ENCODE assay signal across 21 mouse cellular contexts in genomic region chr11:58026860-58027259, GRCm38 (mm10). TPM values are rescaled to one million over a fixed set of nuclear protein-coding genes. Genes with fewer than 3 reads are reported as not detected.
DNase-seq lines count a peak whose midpoint lies in the region; ATAC-seq and TF ChIP-seq lines count a peak whose summit lies in the region.
"Had no signal": no experiment of that assay in that cellular context is flagged by ENCODE, and none has a peak within 500 bp of the region (broad histone marks: within the 10 kb centered on the region; RNA-seq: fewer than 3 reads in every experiment).

No protein-coding gene starts in this region.

- WGBS in cerebellum, adult 2 months: 67% methylated on average over 1 of the region's 1 CpGs
- 69% methylated on average over 1 of the region's 1 CpGs for WGBS in liver, embryonic 13.5 days (ENCODE audit: insufficient replicate concordance)
- 54% methylated on average over 1 of the region's 1 CpGs for WGBS in liver, postnatal 0 days (ENCODE audit: insufficient replicate concordance)
- WGBS in lung, postnatal 0 days: 43% methylated on average over 1 of the region's 1 CpGs
- WGBS in stomach, embryonic 16.5 days: 67% methylated on average over 1 of the region's 1 CpGs

- no peak for TF ChIP-seq EP300 in liver, postnatal 0 days (IDR thresholded peaks at IDR 0.05; ENCODE audit: low read depth)
- no peak for TF ChIP-seq EP300 in lung, postnatal 0 days (IDR thresholded peaks at IDR 0.05)

- H3K4me1 ChIP-seq in cerebellum, adult 2 months (ENCODE audit: control insufficient read depth, insufficient read depth, low read length): peaks cover 25% of the 10 kb centered on the region
- H3K4me1 ChIP-seq in liver, embryonic 13.5 days (replicated peaks): peaks cover 91% of the 10 kb centered on the region
- peaks cover 67% of the 10 kb centered on the region for H3K4me1 ChIP-seq in liver, postnatal 0 days (ENCODE audit: insufficient read depth)
- H3K4me1 ChIP-seq in lung, postnatal 0 days (ENCODE audit: insufficient read depth, low read depth, low read length): peaks cover 23% of the 10 kb centered on the region
- H3K4me1 ChIP-seq in stomach, embryonic 16.5 days (ENCODE audit: control insufficient read depth, insufficient read depth, low read length): peaks cover 46% of the 10 kb centered on the region

- peak overlapping the region; percentile 14; the same call in 1 of the 2 replicates for H3K27ac ChIP-seq in cerebellum, adult 2 months (ENCODE audit: insufficient read depth, low read length)
- H3K27ac ChIP-seq in liver, embryonic 13.5 days: peak overlapping the region; percentile 35; the same call in 1 of the 2 replicates
- no peak overlapping the region for H3K27ac ChIP-seq in liver, postnatal 0 days (ENCODE audit: low read depth)
- H3K27ac ChIP-seq in lung, postnatal 0 days (ENCODE audit: low read length): no peak overlapping the region
- H3K27ac ChIP-seq in stomach, embryonic 16.5 days (ENCODE audit: low read length): peak overlapping the region; percentile 89
- H3K27ac ChIP-seq: embryonic facial prominence, embryonic 13.5 days; forebrain, embryonic 12.5 days; heart, embryonic 13.5 days; hindbrain, embryonic 12.5 days had no signal

- H3K9me3 ChIP-seq in liver, embryonic 13.5 days (replicated peaks): no peaks in the 10 kb centered on the region
- no peaks in the 10 kb centered on the region for H3K9me3 ChIP-seq in liver, postnatal 0 days (ENCODE audit: low read length)
- no peaks in the 10 kb centered on the region for H3K9me3 ChIP-seq in lung, postnatal 0 days (ENCODE audit: low read length)
- no peaks in the 10 kb centered on the region for H3K9me3 ChIP-seq in stomach, embryonic 16.5 days (replicated peaks; ENCODE audit: control insufficient read depth, low read length)
- H3K9me3 ChIP-seq: embryonic facial prominence, embryonic 13.5 days; forebrain, embryonic 12.5 days; heart, embryonic 13.5 days; hindbrain, embryonic 12.5 days had no signal

- DNase-seq in cerebellum, adult 2 months: no peak
- DNase-seq in cerebellum, postnatal 25 days: no peak
- no peak for DNase-seq in liver, embryonic 13.5 days
- DNase-seq in liver, postnatal 0 days: no peak
- no peak for DNase-seq in lung, postnatal 0 days (ENCODE audit: low spot score)
- no peak for DNase-seq in lung, postnatal 10 days
- DNase-seq in kidney, postnatal 4 days: no peak
- DNase-seq: adrenal gland, postnatal 10 days; B cell, adult 2 months; cerebellum, adult 11 months; cerebellum, adult 9-10 months; cerebellum, postnatal 36 days; gastrocnemius, postnatal 14 days; heart, postnatal 36 days had no signal

- peaks cover 6% of the 10 kb centered on the region for H3K36me3 ChIP-seq in liver, embryonic 13.5 days
- H3K36me3 ChIP-seq in liver, postnatal 0 days (replicated peaks; ENCODE audit: insufficient read depth, low read length): no peaks in the 10 kb centered on the region
- H3K36me3 ChIP-seq in lung, postnatal 0 days (ENCODE audit: insufficient read depth, low read length): no peaks in the 10 kb centered on the region
- no peaks in the 10 kb centered on the region for H3K36me3 ChIP-seq in stomach, embryonic 16.5 days (ENCODE audit: control insufficient read depth, insufficient read depth, low read length)
- H3K36me3 ChIP-seq: embryonic facial prominence, embryonic 13.5 days; forebrain, embryonic 12.5 days; heart, embryonic 13.5 days; hindbrain, embryonic 12.5 days had no signal

- ATAC-seq in liver, embryonic 13.5 days (ENCODE audit: low read depth): no peak
- no peak for ATAC-seq in liver, postnatal 0 days
- ATAC-seq in lung, postnatal 0 days: peak; percentile 52
- peak; percentile 52; the same call in 1 of the 2 replicates for ATAC-seq in stomach, embryonic 16.5 days (ENCODE audit: insufficient read depth, low FRiP score)
- ATAC-seq: CD4-positive, CD25-positive, alpha-beta regulatory T cell, adult 4 months; forebrain, embryonic 16.5 days had no signal

- no peaks in the 10 kb centered on the region for H3K27me3 ChIP-seq in cerebellum, adult 2 months (ENCODE audit: control insufficient read depth, insufficient read depth, low read length)
- no peaks in the 10 kb centered on the region for H3K27me3 ChIP-seq in liver, embryonic 13.5 days
- H3K27me3 ChIP-seq in liver, postnatal 0 days (ENCODE audit: insufficient read depth, low read length): no peaks in the 10 kb centered on the region
- H3K27me3 ChIP-seq in lung, postnatal 0 days (replicated peaks; ENCODE audit: insufficient read depth, low read length): no peaks in the 10 kb centered on the region
- no peaks in the 10 kb centered on the region for H3K27me3 ChIP-seq in stomach, embryonic 16.5 days (ENCODE audit: control insufficient read depth, insufficient read depth, low read length)
- H3K27me3 ChIP-seq: embryonic facial prominence, embryonic 13.5 days; forebrain, embryonic 12.5 days; heart, embryonic 13.5 days; hindbrain, embryonic 12.5 days had no signal

- TF ChIP-seq POLR2A in cerebellum, adult 2 months (IDR thresholded peaks at IDR 0.05; ENCODE audit: borderline replicate concordance, insufficient read depth, low read length): no peak

- TF ChIP-seq CTCF in cerebellum, adult 2 months (IDR thresholded peaks at IDR 0.05; ENCODE audit: borderline replicate concordance, insufficient read depth, low read depth, low read length): no peak
- no peak for TF ChIP-seq CTCF in liver, postnatal 0 days (IDR thresholded peaks at IDR 0.05; ENCODE audit: low read depth)
- no peak for TF ChIP-seq CTCF in lung, postnatal 0 days (IDR thresholded peaks at IDR 0.05)

- H3K4me2 ChIP-seq in liver, embryonic 13.5 days: no peak overlapping the region
- H3K4me2 ChIP-seq in liver, postnatal 0 days (ENCODE audit: low read depth, low read length): no peak overlapping the region
- no peak overlapping the region for H3K4me2 ChIP-seq in lung, postnatal 0 days (replicated peaks; ENCODE audit: low read depth, low read length)
- H3K4me2 ChIP-seq in stomach, embryonic 16.5 days (ENCODE audit: low read depth, low read length): no peak overlapping the region
- H3K4me2 ChIP-seq: embryonic facial prominence, embryonic 13.5 days; forebrain, embryonic 12.5 days; heart, embryonic 13.5 days; hindbrain, embryonic 12.5 days had no signal

- no peak overlapping the region for H3K9ac ChIP-seq in liver, embryonic 13.5 days
- H3K9ac ChIP-seq in liver, postnatal 0 days (replicated peaks): no peak overlapping the region
- no peak overlapping the region for H3K9ac ChIP-seq in lung, postnatal 0 days (replicated peaks; ENCODE audit: low read depth)
- H3K9ac ChIP-seq in stomach, embryonic 16.5 days (ENCODE audit: low read length): 0 out of 2 replicates have a peak overlapping the region, but pooled peaks have one; percentile 28
- H3K9ac ChIP-seq: embryonic facial prominence, embryonic 13.5 days; forebrain, embryonic 12.5 days; heart, embryonic 13.5 days; hindbrain, embryonic 12.5 days had no signal

- no peak overlapping the region for H3K4me3 ChIP-seq in cerebellum, adult 2 months (replicated peaks; ENCODE audit: insufficient read depth, low read depth, low read length)
- H3K4me3 ChIP-seq in liver, embryonic 13.5 days (replicated peaks): no peak overlapping the region
- no peak overlapping the region for H3K4me3 ChIP-seq in liver, postnatal 0 days (ENCODE audit: low read depth, low read length)
- no peak overlapping the region for H3K4me3 ChIP-seq in lung, postnatal 0 days (ENCODE audit: low read depth, low read length)
- no peak overlapping the region for H3K4me3 ChIP-seq in stomach, embryonic 16.5 days (replicated peaks; ENCODE audit: low read length)
- H3K4me3 ChIP-seq: embryonic facial prominence, embryonic 13.5 days; forebrain, embryonic 12.5 days; heart, embryonic 13.5 days; hindbrain, embryonic 12.5 days had no signal

RNA-seq across cellular contexts. Expression of gene Larp1, which starts 18.0 kb away (rescaled TPM):
- 52.0 and 54.5 TPM in 2 replicates for polyA plus RNA-seq in cerebellum, adult 2 months (2012; rRNA removed)
- polyA plus RNA-seq in liver, embryonic 13.5 days (2015; fragmentation: Nextera tagmentation; extraction: Ambion mirVana): 19.9 and 21.6 TPM in 2 replicates
- 10.8 and 11.0 TPM in 2 replicates for polyA plus RNA-seq in liver, postnatal 0 days (2015; fragmentation: Nextera tagmentation; extraction: Ambion mirVana)
- polyA plus RNA-seq in lung, postnatal 0 days (2015; fragmentation: Nextera tagmentation; extraction: Ambion mirVana): 10.3 and 11.6 TPM in 2 replicates
- 21.8 and 22.9 TPM in 2 replicates for polyA plus RNA-seq in stomach, embryonic 16.5 days (2015; fragmentation: Nextera tagmentation; extraction: Ambion mirVana)

Comparison
In these comparisons a context has a peak if more than half of its experiments do, and no peak if none do; other contexts are left out.
1. H3K27ac ChIP-seq: peak in cerebellum, adult 2 months (single experiment), liver, embryonic 13.5 days (single experiment) and stomach, embryonic 16.5 days (single experiment); none in liver, postnatal 0 days (single experiment) and lung, postnatal 0 days (single experiment).
2. ATAC-seq: peak in lung, postnatal 0 days (single experiment) and stomach, embryonic 16.5 days (single experiment); none in liver, embryonic 13.5 days (single experiment) and liver, postnatal 0 days (single experiment).